Comparison of ENCODE assay signal across 8 mouse cellular contexts in genomic region chr5:118763353-118763752, GRCm38 (mm10).
DNase-seq lines count a peak whose midpoint lies in the region; ATAC-seq and TF ChIP-seq lines count a peak whose summit lies in the region.

No protein-coding gene starts in this region.

- H3K4me2 ChIP-seq in intestine, embryonic 14.5 days (ENCODE audit: low read length): no peak overlapping the region
- H3K4me2 ChIP-seq in intestine, embryonic 15.5 days (replicated peaks): no peak overlapping the region

- TF ChIP-seq CTCF in C2C12 (IDR thresholded peaks at IDR 0.05; ENCODE audit: control insufficient read depth, insufficient read depth, insufficient read length): peak; percentile 24

- no peaks in the 10 kb centered on the region for H3K79me3 ChIP-seq in C2C12 (ENCODE audit: low read depth)

- WGBS in intestine, embryonic 14.5 days: 56% methylated on average over 5 of the region's 5 CpGs
- WGBS in intestine, embryonic 15.5 days: 60% methylated on average over 5 of the region's 5 CpGs

- H3K9ac ChIP-seq in intestine, embryonic 14.5 days (ENCODE audit: low read length): no peak overlapping the region
- H3K9ac ChIP-seq in intestine, embryonic 15.5 days: no peak overlapping the region

- no peak overlapping the region for H3K4me3 ChIP-seq in intestine, embryonic 14.5 days (ENCODE audit: low read depth, low read length)
- no peak overlapping the region for H3K4me3 ChIP-seq in intestine, embryonic 15.5 days (replicated peaks)
- no peak overlapping the region for H3K4me3 ChIP-seq in C2C12 (ENCODE audit: insufficient read depth, poor library complexity, severe bottlenecking)

- H3K27me3 ChIP-seq in intestine, embryonic 14.5 days (replicated peaks; ENCODE audit: control insufficient read depth, insufficient read depth, low read length): no peaks in the 10 kb centered on the region
- H3K27me3 ChIP-seq in intestine, embryonic 15.5 days (replicated peaks): no peaks in the 10 kb centered on the region
- H3K27me3 ChIP-seq in C2C12 (ENCODE audit: control insufficient read depth, insufficient read depth, insufficient read length): no peaks in the 10 kb centered on the region

- no peak overlapping the region for H3ac ChIP-seq in C2C12 (ENCODE audit: control insufficient read depth, insufficient read length, low read depth)

- H3K4me1 ChIP-seq in intestine, embryonic 14.5 days (replicated peaks; ENCODE audit: control insufficient read depth, insufficient read depth, low read length): no peaks in the 10 kb centered on the region
- 0 out of 2 replicates have a peak, but pooled peaks cover 2% of the 10 kb centered on the region for H3K4me1 ChIP-seq in intestine, embryonic 15.5 days (replicated peaks)

- H3K79me2 ChIP-seq in C2C12 (ENCODE audit: control insufficient read depth, insufficient read depth): no peaks in the 10 kb centered on the region

- no peaks in the 10 kb centered on the region for H3K9me3 ChIP-seq in intestine, embryonic 14.5 days (ENCODE audit: control insufficient read depth, low read length)
- no peaks in the 10 kb centered on the region for H3K9me3 ChIP-seq in intestine, embryonic 15.5 days

- peak; percentile 61 for DNase-seq in intestine, embryonic 14.5 days (ENCODE audit: low spot score)
- peak; percentile 61 for DNase-seq in 3T3-L1 (ENCODE audit: low read depth, low spot score)
- DNase-seq in forelimb bud, embryonic 11.5 days (ENCODE audit: low read depth, low spot score): peak; percentile 17
- peak; percentile 71 for DNase-seq in thymus, postnatal 4 days
- DNase-seq in spleen, adult 18-20 months: no peak
- no peak for DNase-seq in gastrocnemius, adult 8-10 months (ENCODE audit: low spot score in 2 of 2)

- peak; percentile 54; the same call in 1 of the 2 replicates for ATAC-seq in intestine, embryonic 14.5 days (replicated peaks; ENCODE audit: low FRiP score, low TSS enrichment, low read depth)
- no peak; the same call in 1 of the 2 replicates for ATAC-seq in intestine, embryonic 15.5 days

- H3K27ac ChIP-seq in intestine, embryonic 14.5 days (ENCODE audit: low read depth): no peak overlapping the region
- no peak overlapping the region for H3K27ac ChIP-seq in intestine, embryonic 15.5 days

- peaks cover 63% of the 10 kb centered on the region for H3K36me3 ChIP-seq in intestine, embryonic 14.5 days (ENCODE audit: control insufficient read depth, insufficient read depth, low read length)
- peaks cover 43% of the 10 kb centered on the region for H3K36me3 ChIP-seq in intestine, embryonic 15.5 days
- peaks cover 28% of the 10 kb centered on the region for H3K36me3 ChIP-seq in C2C12 (ENCODE audit: control insufficient read depth, insufficient read depth)

TF ChIP-seq in C2C12, 6 proteins besides CTCF, POLR2A, EP300 and RAD21:
- TF ChIP-seq CEBPB (IDR thresholded peaks at IDR 0.05; ENCODE audit: low read depth) (no peak), MYOG (IDR thresholded peaks at IDR 0.05; ENCODE audit: control insufficient read depth, extremely low read depth, insufficient read length) (no peak), MAX (IDR thresholded peaks at IDR 0.05) (no peak), MYOD1 (IDR thresholded peaks at IDR 0.05; ENCODE audit: control insufficient read depth, insufficient read length, low read depth) (no peak), FOSL1 (IDR thresholded peaks at IDR 0.05; ENCODE audit: insufficient read depth, low read length, poor library complexity, severe bottlenecking) (no peak), USF1 (IDR thresholded peaks at IDR 0.05; ENCODE audit: low read depth) (no peak)

Comparison
In these comparisons a context has a peak if more than half of its experiments do, and no peak if none do; other contexts are left out.
1. DNase-seq: peak in intestine, embryonic 14.5 days (single experiment), 3T3-L1 (single experiment), forelimb bud, embryonic 11.5 days (single experiment) and thymus, postnatal 4 days (single experiment); none in spleen, adult 18-20 months (0 of 2) and gastrocnemius, adult 8-10 months (0 of 2).